Mouse (Mus musculus) E14TG2a.4 (cell line): ENCODE measurements around the gene Apcs.

Source experiments
- H3K27me3 ChIP-seq: 2 replicates; pipeline ENCODE4 v1.6.1; 2014; ENCODE audit warnings: low read length, control low read depth; ENCODE audit not compliant: insufficient read depth
- H3K36me3 ChIP-seq: 2 replicates; pipeline ENCODE4 v1.6.1; 2014; ENCODE audit warnings: low read length, control low read depth; ENCODE audit not compliant: insufficient read depth
- H3K4me1 ChIP-seq: replicated peaks from 2 replicates; pipeline ENCODE4 v1.6.1; 2014; ENCODE audit warnings: low read depth, low read length, control low read depth
- H3K4me3 ChIP-seq: replicated peaks from 2 replicates; pipeline ENCODE4 v1.5.1; 2014; ENCODE audit warnings: mild to moderate bottlenecking, low read length
- H3K9me3 ChIP-seq: 2 replicates; pipeline ENCODE4 v1.6.1; 2014; ENCODE audit warnings: low read length, control low read depth
- CTCF ChIP-seq: conservative IDR thresholded peaks from 2 replicates; pipeline ENCODE4 v1.5.1; 2014; ENCODE audit warnings: low read length
- NANOG ChIP-seq: IDR thresholded peaks from 2 replicates; pipeline ENCODE4 v1.6.1; 2014; ENCODE audit warnings: borderline replicate concordance, low read length, mixed read lengths
- POU5F1 ChIP-seq: IDR thresholded peaks from 2 replicates; pipeline ENCODE4 v1.6.1; 2014; ENCODE audit warnings: low read length, borderline replicate concordance

Apcs gene

GRCm38 (mm10) chr1:172894777-172895357 lies at the start of gene Apcs:
TSS of gene Apcs (minus strand) at chr1:172895041.
- no peak for TF ChIP-seq CTCF
- no peak for TF ChIP-seq NANOG
- TF ChIP-seq POU5F1 = no peak
- no peak within 1 kb of the TSS for H3K4me3 ChIP-seq
- no peaks in the 10 kb centered on the region for H3K9me3 ChIP-seq
- H3K4me1 ChIP-seq = no peaks in the 10 kb centered on the region
- H3K36me3 ChIP-seq = no peaks in the 10 kb centered on the region
- H3K27me3 ChIP-seq = no peaks in the 10 kb centered on the region

- TF ChIP-seq NANOG (no peak), CTCF (no peak), POU5F1 (no peak)
- H3K27me3 ChIP-seq = no peaks in the 10 kb centered on the region
- H3K36me3 ChIP-seq = no peaks in the 10 kb centered on the region
- H3K9me3 ChIP-seq = no peaks in the 10 kb centered on the region
- no peaks in the 10 kb centered on the region for H3K4me1 ChIP-seq
- H3K4me3 ChIP-seq = no peak overlapping the region
Observed at GRCm38 (mm10) chr1:172932197-172932596, 37.4 kb upstream of the Apcs start.

DNA sequence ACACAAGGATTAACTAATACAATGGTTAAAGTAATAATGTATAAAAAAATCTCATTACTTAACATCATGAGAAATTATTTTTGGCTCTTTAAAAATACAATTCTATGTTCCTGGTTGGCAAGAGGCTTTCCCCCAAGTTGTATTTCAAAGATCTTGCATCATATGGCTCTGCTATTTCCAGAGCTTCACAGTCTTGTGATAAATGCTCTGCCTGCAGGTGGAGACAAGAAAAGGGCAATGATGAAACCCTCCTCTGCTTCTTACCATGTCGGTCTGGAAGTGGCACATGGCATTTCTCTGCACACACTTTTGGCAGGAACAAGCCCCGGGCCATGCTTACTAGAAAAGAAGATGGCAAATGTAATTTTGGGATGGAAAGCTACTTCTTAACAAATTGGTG lies 23.6 kb upstream of the Apcs start:
- H3K4me1 ChIP-seq = no peaks in the 10 kb centered on the region
- TF ChIP-seq POU5F1 = no peak
- TF ChIP-seq NANOG = no peak
- TF ChIP-seq CTCF = no peak

GRCm38 (mm10) chr1:172917115-172917514 lies 22.3 kb upstream of the Apcs start:
- TF ChIP-seq NANOG (no peak), CTCF (no peak), POU5F1 (no peak)
- Histone ChIP-seq H3K9me3 (no peaks in the 10 kb centered on the region), H3K4me1 (no peaks in the 10 kb centered on the region), H3K27me3 (no peaks in the 10 kb centered on the region), H3K36me3 (no peaks in the 10 kb centered on the region), H3K4me3 (no peak overlapping the region)

More for the DNA sequence above, 23.6 kb upstream of the Apcs start:
- no peak overlapping the region for H3K4me3 ChIP-seq
- no peaks in the 10 kb centered on the region for H3K9me3 ChIP-seq
- no peaks in the 10 kb centered on the region for H3K36me3 ChIP-seq
- H3K27me3 ChIP-seq = no peaks in the 10 kb centered on the region

- TF ChIP-seq NANOG (no peak), POU5F1 (no peak), CTCF (no peak)
Observed at GRCm38 (mm10) chr1:172903313-172903712, 8.5 kb upstream of the Apcs start.

DNA sequence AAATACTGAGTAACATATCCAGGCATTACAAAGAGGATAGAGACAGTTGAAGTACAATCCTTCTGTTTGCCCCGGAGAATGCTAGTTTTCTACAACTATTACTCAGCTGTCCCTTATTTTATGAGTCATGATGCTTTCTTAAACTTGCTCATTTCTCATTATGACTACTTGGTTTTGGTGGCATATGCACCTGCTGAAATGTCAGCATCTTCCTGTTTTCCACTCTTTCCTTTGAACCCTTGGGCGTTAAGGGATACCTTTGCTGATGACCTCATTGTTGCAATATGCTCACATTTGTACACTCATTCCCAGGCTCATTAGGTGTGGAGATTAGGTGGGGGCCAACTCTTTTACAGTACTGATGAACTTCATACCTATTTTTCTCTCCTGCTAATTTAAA lies 594 bp upstream of the Apcs start:
- TF ChIP-seq NANOG (no peak), POU5F1 (no peak), CTCF (no peak)
- Histone ChIP-seq H3K27me3 (no peaks in the 10 kb centered on the region), H3K9me3 (no peaks in the 10 kb centered on the region), H3K4me3 (no peak overlapping the region), H3K4me1 (no peaks in the 10 kb centered on the region), H3K36me3 (no peaks in the 10 kb centered on the region)

More at GRCm38 (mm10) chr1:172903313-172903712, 8.5 kb upstream of the Apcs start:
- H3K4me1 ChIP-seq = no peaks in the 10 kb centered on the region
- H3K4me3 ChIP-seq = no peak overlapping the region
- H3K27me3 ChIP-seq = no peaks in the 10 kb centered on the region
- H3K9me3 ChIP-seq = no peaks in the 10 kb centered on the region
- H3K36me3 ChIP-seq = no peaks in the 10 kb centered on the region

GRCm38 (mm10) chr1:172876675-172877074 lies 18.2 kb downstream of the Apcs start:
- no peaks in the 10 kb centered on the region for H3K4me1 ChIP-seq
- H3K4me3 ChIP-seq = no peak overlapping the region
- no peaks in the 10 kb centered on the region for H3K27me3 ChIP-seq
- TF ChIP-seq NANOG (no peak), CTCF (no peak), POU5F1 (no peak)
- no peaks in the 10 kb centered on the region for H3K36me3 ChIP-seq
- no peaks in the 10 kb centered on the region for H3K9me3 ChIP-seq

DNA sequence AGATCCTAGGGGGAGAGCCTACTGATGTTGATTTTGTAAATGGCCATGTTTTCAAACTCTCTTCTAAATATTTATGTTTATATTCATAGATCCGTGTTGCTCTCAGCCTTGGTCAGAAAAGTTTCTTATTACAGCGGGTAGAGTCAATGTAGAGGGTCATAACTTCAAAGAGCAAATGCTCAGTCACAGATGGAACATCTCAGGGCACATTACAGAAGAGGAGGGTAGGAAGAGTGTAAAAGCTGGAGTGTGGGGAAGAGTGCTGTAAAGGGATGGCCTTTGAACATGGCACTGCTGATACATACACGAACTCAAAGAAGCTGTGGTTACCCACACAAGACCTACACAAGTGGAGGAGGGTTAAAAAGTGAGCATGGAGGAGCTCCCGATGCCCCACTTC lies 19.6 kb downstream of the Apcs start:
- Histone ChIP-seq H3K4me3 (no peak overlapping the region), H3K9me3 (no peaks in the 10 kb centered on the region), H3K4me1 (no peaks in the 10 kb centered on the region), H3K36me3 (no peaks in the 10 kb centered on the region), H3K27me3 (no peaks in the 10 kb centered on the region)
- TF ChIP-seq POU5F1 = no peak
- no peak for TF ChIP-seq NANOG
- TF ChIP-seq CTCF = no peak

DNA sequence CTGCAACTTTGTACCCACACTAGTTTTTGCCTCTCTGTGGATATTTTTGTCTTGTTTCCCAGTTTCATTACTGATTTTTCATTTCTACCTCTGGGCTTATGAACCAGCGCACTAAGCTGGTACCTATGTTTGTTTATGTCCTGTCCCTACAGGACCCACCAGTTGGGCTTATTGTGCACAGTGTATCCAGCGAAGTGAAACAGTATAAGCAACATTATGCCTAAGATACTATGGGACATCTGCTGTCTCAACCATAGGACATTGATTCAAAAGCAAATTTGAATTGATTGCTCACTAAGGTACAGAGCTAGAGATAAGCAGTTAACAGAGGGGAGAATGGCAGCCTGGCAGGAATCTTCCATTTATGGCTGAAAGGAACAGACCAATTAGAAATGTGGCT lies 46.7 kb downstream of the Apcs start:
- no peaks in the 10 kb centered on the region for H3K27me3 ChIP-seq
- no peaks in the 10 kb centered on the region for H3K36me3 ChIP-seq
- no peaks in the 10 kb centered on the region for H3K4me1 ChIP-seq
- H3K4me3 ChIP-seq = no peak overlapping the region
- H3K9me3 ChIP-seq = peaks cover 37% of the 10 kb centered on the region
- no peak for TF ChIP-seq NANOG
- TF ChIP-seq CTCF = no peak
- TF ChIP-seq POU5F1 = no peak
